Mouse (Mus musculus) limb, embryonic 14.5 days (tissue): ENCODE data around the gene Pcolce. TPM values are rescaled to one million over a fixed set of nuclear protein-coding genes. Genes with fewer than 3 reads are reported as not detected.

Experiments
- ATAC-seq: fragments of 200-750 bp; cut with Nextera tagmentation; 2 replicates; pipeline ENCODE4 v1.8.0; 2017; ENCODE audit warnings: low read depth, moderate number of reproducible peaks, moderate TSS enrichment; ENCODE audit not compliant: low FRiP score
- DNase-seq: peaks from one replicate; pipeline ENCODE4 v3.0.0-alpha.2; 2015; ENCODE audit warnings: low spot score
- H3K27ac ChIP-seq: fragments of 300-500 bp; sonication (generic); replicated peaks from 2 replicates; pipeline ENCODE4 v1.5.1; 2014; ENCODE audit warnings: low read depth, mild to moderate bottlenecking, low read length, moderate library complexity, mixed read lengths
- H3K27me3 ChIP-seq: fragments of 300-500 bp; sonication (generic); 2 replicates; pipeline ENCODE4 v1.6.1; 2014; ENCODE audit warnings: low read length, mixed read lengths; ENCODE audit not compliant: control insufficient read depth, insufficient read depth
- H3K36me3 ChIP-seq: fragments of 300-500 bp; sonication (generic); 2 replicates; pipeline ENCODE4 v1.6.1; 2014; ENCODE audit warnings: mild to moderate bottlenecking, low read length, moderate library complexity, mixed read lengths; ENCODE audit not compliant: control insufficient read depth, insufficient read depth
- H3K4me1 ChIP-seq: fragments of 300-500 bp; sonication (generic); 2 replicates; pipeline ENCODE4 v1.6.1; 2014; ENCODE audit warnings: antibody characterized with exemption, low read length, mixed read lengths; ENCODE audit not compliant: control insufficient read depth, insufficient read depth
- H3K4me2 ChIP-seq: fragments of 300-500 bp; sonication (generic); replicated peaks from 2 replicates; pipeline ENCODE4 v1.6.1; 2014; ENCODE audit warnings: low read depth, mild to moderate bottlenecking, low read length, moderate library complexity; ENCODE audit not compliant: severe bottlenecking
- H3K4me3 ChIP-seq: fragments of 300-500 bp; sonication (generic); replicated peaks from 2 replicates; pipeline ENCODE4 v1.5.1; 2014; ENCODE audit warnings: low read length
- H3K9ac ChIP-seq: fragments of 300-500 bp; sonication (generic); 2 replicates; pipeline ENCODE4 v1.6.1; 2014; ENCODE audit warnings: mild to moderate bottlenecking, low read depth, low read length, moderate library complexity; ENCODE audit not compliant: severe bottlenecking
- H3K9me3 ChIP-seq: fragments of 300-500 bp; sonication (generic); 2 replicates; pipeline ENCODE4 v1.6.1; 2016; ENCODE audit warnings: low read length; ENCODE audit not compliant: control insufficient read depth
- POLR2A ChIP-seq: fragments of 200-500 bp; IDR thresholded peaks from 2 replicates; pipeline ENCODE4 v1.8.0; 2012; ENCODE audit warnings: inconsistent platforms, mild to moderate bottlenecking, moderate library complexity, borderline replicate concordance; ENCODE audit not compliant: insufficient read depth, insufficient read length; ENCODE audit errors: extremely low read depth
- WGBS: fragments of 180-500 bp; shearing (Covaris S2); extraction: QIAGEN DNeasy Blood & Tissue Kit; methylation state at CpG from one replicate; pipeline ENCODE4 v1.1.7; 2014; 5-methylcytosine and 5-hydroxymethylcytosine counted together
- polyA plus RNA-seq, 2 experiments: library from polyadenylated mRNA; depleted of rRNA in 1 of 2; stranded (reverse) in 1 of 2; unstranded in 1 of 2; fragments of >200 nt; fragmentation: Nextera tagmentation in 1 of 2; extraction: Ambion mirVana in 1 of 2; gene quantifications; 2 replicates each; pipeline versions ENCODE4 v1.2.1 to v1.2.3; 2012 to 2014

Gene Pcolce
- polyA plus RNA-seq, 2 experiments, result 227 to 267 TPM

- no peak for ATAC-seq
- DNase-seq, result no peak
- H3K36me3 ChIP-seq, result no peaks in the 10 kb centered on the region
- WGBS, result 85% methylated on average over 8 of the region's 8 CpGs
- no peak overlapping the region for H3K9ac ChIP-seq
- TF ChIP-seq POLR2A, result no peak
- H3K27me3 ChIP-seq, result no peaks in the 10 kb centered on the region
- H3K27ac ChIP-seq, result no peak overlapping the region
- no peak overlapping the region for H3K4me3 ChIP-seq
- no peaks in the 10 kb centered on the region for H3K4me1 ChIP-seq
- no peak overlapping the region for H3K4me2 ChIP-seq
- H3K9me3 ChIP-seq, result no peaks in the 10 kb centered on the region
These were observed 45.3 kb downstream of the Pcolce start for GRCm38 (mm10) chr5:137568223-137568798.

GRCm38 (mm10) chr5:137566416-137566815 is 47.2 kb downstream of the Pcolce start:
- Histone ChIP-seq H3K9ac (no peak overlapping the region), H3K4me2 (no peak overlapping the region), H3K4me3 (no peak overlapping the region), H3K4me1 (no peaks in the 10 kb centered on the region), H3K36me3 (no peaks in the 10 kb centered on the region), H3K27me3 (no peaks in the 10 kb centered on the region), H3K9me3 (no peaks in the 10 kb centered on the region), H3K27ac (no peak overlapping the region)
- TF ChIP-seq POLR2A, result no peak
- ATAC-seq, result no peak
- 94% methylated on average over 5 of the region's 5 CpGs for WGBS
- no peak for DNase-seq

GRCm38 (mm10) chr5:137565744-137566143 is 47.8 kb downstream of the Pcolce start:
- no peak for TF ChIP-seq POLR2A
- DNase-seq, result no peak
- Histone ChIP-seq H3K9me3 (no peaks in the 10 kb centered on the region), H3K9ac (no peak overlapping the region), H3K27me3 (no peaks in the 10 kb centered on the region), H3K36me3 (no peaks in the 10 kb centered on the region), H3K4me3 (no peak overlapping the region), H3K4me2 (no peak overlapping the region), H3K4me1 (no peaks in the 10 kb centered on the region), H3K27ac (no peak overlapping the region)
- 63% methylated on average over 6 of the region's 6 CpGs for WGBS
- ATAC-seq, result no peak

DNA sequence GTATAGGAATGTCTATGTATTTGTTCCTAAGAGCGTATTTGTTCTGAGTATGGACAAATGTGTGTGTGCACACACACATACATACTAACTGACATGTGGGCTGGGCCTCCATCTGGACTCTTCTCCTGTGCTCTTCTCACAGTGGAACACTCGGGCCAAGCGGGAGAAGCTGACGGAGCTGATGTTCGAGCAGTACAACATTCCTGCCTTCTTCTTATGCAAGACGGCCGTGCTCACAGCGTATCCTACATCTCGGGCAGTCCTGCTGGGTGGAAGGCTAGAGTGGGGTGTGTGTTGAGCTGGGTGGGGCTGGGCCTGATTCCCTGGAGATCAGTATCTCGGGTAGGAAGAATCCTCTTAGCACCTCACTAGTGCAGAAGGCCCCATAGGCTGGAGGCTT is 50.6 kb downstream of the Pcolce start:
- no peak overlapping the region for H3K9ac ChIP-seq
- no peak overlapping the region for H3K4me2 ChIP-seq
- H3K9me3 ChIP-seq, result no peaks in the 10 kb centered on the region
- no peak overlapping the region for H3K4me3 ChIP-seq
- H3K36me3 ChIP-seq, result no peaks in the 10 kb centered on the region
- 70% methylated on average over 10 of the region's 10 CpGs for WGBS
- no peak for TF ChIP-seq POLR2A
- ATAC-seq, result no peak
- no peak for DNase-seq
- H3K27ac ChIP-seq, result no peak overlapping the region
- no peaks in the 10 kb centered on the region for H3K4me1 ChIP-seq
- no peaks in the 10 kb centered on the region for H3K27me3 ChIP-seq

DNA sequence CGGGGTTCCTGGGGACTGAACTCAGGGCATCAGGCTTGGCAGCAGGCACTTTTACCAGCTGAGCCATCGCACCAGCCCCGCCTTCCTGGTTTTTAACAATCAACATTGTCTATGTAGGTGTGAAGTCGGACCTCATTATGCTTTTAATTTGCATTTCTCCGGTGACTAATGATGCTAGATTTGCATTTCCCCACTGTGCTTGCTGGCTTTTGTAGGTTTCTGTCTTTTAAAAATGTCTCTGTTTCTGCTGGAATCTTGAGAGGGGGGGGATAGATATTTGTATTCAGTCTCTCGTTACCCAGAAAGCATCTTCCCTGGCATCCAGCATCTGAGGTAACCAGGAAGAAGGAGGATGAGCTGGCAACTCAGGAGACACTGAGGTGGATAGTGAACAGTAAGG is 52.0 kb downstream of the Pcolce start:
- Histone ChIP-seq H3K27me3 (no peaks in the 10 kb centered on the region), H3K4me1 (no peaks in the 10 kb centered on the region), H3K27ac (no peak overlapping the region), H3K9ac (no peak overlapping the region), H3K9me3 (no peaks in the 10 kb centered on the region), H3K36me3 (no peaks in the 10 kb centered on the region), H3K4me2 (no peak overlapping the region), H3K4me3 (no peak overlapping the region)
- no peak for DNase-seq
- ATAC-seq, result no peak
- TF ChIP-seq POLR2A, result no peak
- WGBS, result 68% methylated on average over 6 of the region's 6 CpGs

Other genes starting within 250 kb of the Pcolce start
- gene Zan, start 136.7 kb downstream of the Pcolce start, polyA plus RNA-seq (2012; rRNA removed), result 0.35 and 0.37 TPM in 2 replicates
- 0.11 TPM in 1 of 2 replicates, not detected in the other for gene Zan, start 136.7 kb downstream of the Pcolce start, polyA plus RNA-seq (2014; fragmentation: Nextera tagmentation; extraction: Ambion mirVana)
- 40.6 and 50.4 TPM in 2 replicates for gene Pop7, start 111.3 kb downstream of the Pcolce start, polyA plus RNA-seq (2012; rRNA removed)
- 52.1 and 54.2 TPM in 2 replicates for gene Pop7, start 111.3 kb downstream of the Pcolce start, polyA plus RNA-seq (2014; fragmentation: Nextera tagmentation; extraction: Ambion mirVana)
- gene Gigyf1, start 95.2 kb downstream of the Pcolce start, polyA plus RNA-seq (2012; rRNA removed), result 45.1 and 51.5 TPM in 2 replicates
- gene Gigyf1, start 95.2 kb downstream of the Pcolce start, polyA plus RNA-seq (2014; fragmentation: Nextera tagmentation; extraction: Ambion mirVana), result 11.8 and 13.3 TPM in 2 replicates
- gene Epo, start 80.5 kb downstream of the Pcolce start, polyA plus RNA-seq (2012; rRNA removed), result 0.12 and 0.19 TPM in 2 replicates
- gene Epo, start 80.5 kb downstream of the Pcolce start, polyA plus RNA-seq (2014; fragmentation: Nextera tagmentation; extraction: Ambion mirVana), result 0.83 TPM in 1 of 2 replicates, not detected in the other
- gene Gnb2, start 80.3 kb downstream of the Pcolce start, polyA plus RNA-seq (2012; rRNA removed), result 770 and 1,100 TPM in 2 replicates
- gene Gnb2, start 80.3 kb downstream of the Pcolce start, polyA plus RNA-seq (2014; fragmentation: Nextera tagmentation; extraction: Ambion mirVana), result 460 and 474 TPM in 2 replicates
- 0.92 and 1.1 TPM in 2 replicates for gene Actl6b, start 60.3 kb downstream of the Pcolce start, polyA plus RNA-seq (2012; rRNA removed)
- gene Actl6b, start 60.3 kb downstream of the Pcolce start, polyA plus RNA-seq (2014; fragmentation: Nextera tagmentation; extraction: Ambion mirVana), result 0.21 and 0.39 TPM in 2 replicates
- 1.6 and 2.1 TPM in 2 replicates for gene Tfr2, start 43.9 kb downstream of the Pcolce start, polyA plus RNA-seq (2012; rRNA removed)
- gene Tfr2, start 43.9 kb downstream of the Pcolce start, polyA plus RNA-seq (2014; fragmentation: Nextera tagmentation; extraction: Ambion mirVana), result 0.79 and 1.3 TPM in 2 replicates
- gene Mospd3, start 12.7 kb downstream of the Pcolce start, polyA plus RNA-seq (2012; rRNA removed), result 68.2 and 103 TPM in 2 replicates
- 49.4 and 52.5 TPM in 2 replicates for gene Mospd3, start 12.7 kb downstream of the Pcolce start, polyA plus RNA-seq (2014; fragmentation: Nextera tagmentation; extraction: Ambion mirVana)
- gene Fbxo24, start 15.2 kb upstream of the Pcolce start, polyA plus RNA-seq (2012; rRNA removed), result 0.24 and 0.28 TPM in 2 replicates
- gene Fbxo24, start 15.2 kb upstream of the Pcolce start, polyA plus RNA-seq (2014; fragmentation: Nextera tagmentation; extraction: Ambion mirVana), result 0.12 and 0.15 TPM in 2 replicates
- gene Lrch4, start 15.3 kb upstream of the Pcolce start, polyA plus RNA-seq (2012; rRNA removed), result 25.0 and 33.5 TPM in 2 replicates
- 36.7 and 37.1 TPM in 2 replicates for gene Lrch4, start 15.3 kb upstream of the Pcolce start, polyA plus RNA-seq (2014; fragmentation: Nextera tagmentation; extraction: Ambion mirVana)
- 16.7 and 16.8 TPM in 2 replicates for gene Gm20605, start 15.4 kb upstream of the Pcolce start, polyA plus RNA-seq (2012; rRNA removed)
- gene Gm20605, start 15.4 kb upstream of the Pcolce start, polyA plus RNA-seq (2014; fragmentation: Nextera tagmentation; extraction: Ambion mirVana), result 7.4 and 10.4 TPM in 2 replicates
- gene Sap25, start 27.6 kb upstream of the Pcolce start, polyA plus RNA-seq (2012; rRNA removed), result 37.1 and 41.7 TPM in 2 replicates
- gene Sap25, start 27.6 kb upstream of the Pcolce start, polyA plus RNA-seq (2014; fragmentation: Nextera tagmentation; extraction: Ambion mirVana), result 5.2 and 6.7 TPM in 2 replicates
- gene Irs3, start 31.9 kb upstream of the Pcolce start, polyA plus RNA-seq (2012; rRNA removed), result 0.30 and 0.60 TPM in 2 replicates
- 0.15 and 0.29 TPM in 2 replicates for gene Irs3, start 31.9 kb upstream of the Pcolce start, polyA plus RNA-seq (2014; fragmentation: Nextera tagmentation; extraction: Ambion mirVana)
- gene Agfg2, start 70.9 kb upstream of the Pcolce start, polyA plus RNA-seq (2012; rRNA removed), result 16.3 and 22.6 TPM in 2 replicates
- 10.6 and 13.4 TPM in 2 replicates for gene Agfg2, start 70.9 kb upstream of the Pcolce start, polyA plus RNA-seq (2014; fragmentation: Nextera tagmentation; extraction: Ambion mirVana)
- 19.7 and 25.0 TPM in 2 replicates for gene Nyap1, start 127.8 kb upstream of the Pcolce start, polyA plus RNA-seq (2012; rRNA removed)
- 1.2 and 1.4 TPM in 2 replicates for gene Nyap1, start 127.8 kb upstream of the Pcolce start, polyA plus RNA-seq (2014; fragmentation: Nextera tagmentation; extraction: Ambion mirVana)
- 89.1 and 111 TPM in 2 replicates for gene Tsc22d4, start 131.9 kb upstream of the Pcolce start, polyA plus RNA-seq (2012; rRNA removed)
- gene Tsc22d4, start 131.9 kb upstream of the Pcolce start, polyA plus RNA-seq (2014; fragmentation: Nextera tagmentation; extraction: Ambion mirVana), result 151 and 164 TPM in 2 replicates
- gene Ppp1r35, start 165.1 kb upstream of the Pcolce start, polyA plus RNA-seq (2012; rRNA removed), result 45.2 and 46.8 TPM in 2 replicates
- gene Ppp1r35, start 165.1 kb upstream of the Pcolce start, polyA plus RNA-seq (2014; fragmentation: Nextera tagmentation; extraction: Ambion mirVana), result 37.6 and 44.9 TPM in 2 replicates
- gene Mepce, start 173.9 kb upstream of the Pcolce start, polyA plus RNA-seq (2012; rRNA removed), result 42.0 and 42.3 TPM in 2 replicates
- gene Mepce, start 173.9 kb upstream of the Pcolce start, polyA plus RNA-seq (2014; fragmentation: Nextera tagmentation; extraction: Ambion mirVana), result 13.9 and 16.7 TPM in 2 replicates
- gene Zcwpw1, start 174.0 kb upstream of the Pcolce start, polyA plus RNA-seq (2012; rRNA removed), result 19.4 and 30.1 TPM in 2 replicates
- 17.3 and 18.5 TPM in 2 replicates for gene Zcwpw1, start 174.0 kb upstream of the Pcolce start, polyA plus RNA-seq (2014; fragmentation: Nextera tagmentation; extraction: Ambion mirVana)
- 0.54 and 0.77 TPM in 2 replicates for gene Pilra, start 222.5 kb upstream of the Pcolce start, polyA plus RNA-seq (2012; rRNA removed)
- 0.90 and 1.3 TPM in 2 replicates for gene Pilra, start 222.5 kb upstream of the Pcolce start, polyA plus RNA-seq (2014; fragmentation: Nextera tagmentation; extraction: Ambion mirVana)
- gene Pilrb1, start 244.3 kb upstream of the Pcolce start, polyA plus RNA-seq (2012; rRNA removed), result 0.08 and 0.20 TPM in 2 replicates
- gene Pilrb1, start 244.3 kb upstream of the Pcolce start, polyA plus RNA-seq (2014; fragmentation: Nextera tagmentation; extraction: Ambion mirVana), result 0.57 and 0.83 TPM in 2 replicates